Mouse (Mus musculus) embryonic facial prominence, embryonic 15.5 days (tissue): ENCODE measurements at regions not wholly inside any gene's neighbourhood (a gene's known extent, or its start where the extent isn't known, plus 50 kb on each side); places are given as distances from the start of the nearest gene placed in this dataset.

Source experiments
- ATAC-seq: fragments of 200-750 bp; cut with Nextera tagmentation; 2 replicates; pipeline ENCODE4 v1.8.0; 2017; ENCODE audit warnings: low read depth, moderate TSS enrichment; ENCODE audit not compliant: insufficient number of reproducible peaks, low FRiP score, low TSS enrichment
- H3K27ac ChIP-seq: fragments of 300-500 bp; sonication (generic); replicated peaks from 2 replicates; pipeline ENCODE4 v1.5.1; 2015; ENCODE audit warnings: mild to moderate bottlenecking, inconsistent platforms
- H3K27me3 ChIP-seq: fragments of 300-500 bp; sonication (generic); 2 replicates; pipeline ENCODE4 v1.6.1; 2015; ENCODE audit warnings: inconsistent platforms
- H3K36me3 ChIP-seq: fragments of 300-500 bp; sonication (generic); 2 replicates; pipeline ENCODE4 v1.6.1; 2015; ENCODE audit warnings: mild to moderate bottlenecking, inconsistent platforms
- H3K4me1 ChIP-seq: fragments of 300-500 bp; sonication (generic); 2 replicates; pipeline ENCODE4 v1.6.1; 2015; ENCODE audit warnings: inconsistent platforms
- H3K4me2 ChIP-seq: fragments of 300-500 bp; sonication (generic); replicated peaks from 2 replicates; pipeline ENCODE4 v1.6.1; 2015; ENCODE audit warnings: mild to moderate bottlenecking, inconsistent platforms
- H3K4me3 ChIP-seq: fragments of 300-500 bp; sonication (generic); replicated peaks from 2 replicates; pipeline ENCODE4 v1.5.1; 2015; ENCODE audit warnings: mild to moderate bottlenecking, inconsistent platforms
- H3K9ac ChIP-seq: fragments of 300-500 bp; sonication (generic); 2 replicates; pipeline ENCODE4 v1.6.1; 2015; ENCODE audit warnings: inconsistent platforms
- H3K9me3 ChIP-seq: fragments of 300-500 bp; sonication (generic); replicated peaks from 2 replicates; pipeline ENCODE4 v1.6.1; 2016; ENCODE audit warnings: inconsistent platforms
- WGBS: fragments of 180-500 bp; shearing (Covaris S2); methylation state at CpG from one replicate; pipeline ENCODE4 v1.1.7; 2015; 5-methylcytosine and 5-hydroxymethylcytosine counted together

- no peaks in the 10 kb centered on the region for H3K27me3 ChIP-seq
- no peak overlapping the region for H3K4me3 ChIP-seq
- H3K36me3 ChIP-seq: no peaks in the 10 kb centered on the region
- no peaks in the 10 kb centered on the region for H3K4me1 ChIP-seq
- WGBS: 63% methylated on average over 5 of the region's 5 CpGs
- H3K4me2 ChIP-seq: no peak overlapping the region
- no peak overlapping the region for H3K9ac ChIP-seq
- no peaks in the 10 kb centered on the region for H3K9me3 ChIP-seq
- ATAC-seq: no peak
- no peak overlapping the region for H3K27ac ChIP-seq
Measured at GRCm38 (mm10) chr8:26336906-26337650, 217.7 kb downstream of the Gm45692 start.

DNA sequence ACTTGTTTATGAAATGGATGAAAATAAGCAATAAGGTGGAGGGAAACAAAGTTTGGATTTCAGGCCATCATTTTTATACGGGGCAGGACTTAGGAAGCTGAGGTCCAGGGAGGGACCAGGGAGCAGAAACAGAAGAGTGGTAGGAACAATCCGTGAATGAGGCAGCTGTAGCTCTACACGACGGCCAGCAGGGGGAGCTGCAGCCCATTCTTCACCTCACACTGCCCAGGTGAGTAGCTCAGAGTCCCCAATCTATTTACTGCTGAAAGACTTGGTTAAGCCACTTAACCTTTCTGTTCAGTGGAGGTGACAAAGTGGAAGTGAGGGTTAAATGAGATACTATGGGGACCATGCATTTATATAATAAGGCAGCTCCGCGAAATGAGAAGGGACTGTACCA, 225.7 kb downstream of the Gm45692 start:
- no peak overlapping the region for H3K4me3 ChIP-seq
- no peaks in the 10 kb centered on the region for H3K4me1 ChIP-seq
- no peaks in the 10 kb centered on the region for H3K27me3 ChIP-seq
- no peak overlapping the region for H3K27ac ChIP-seq
- 29% methylated on average over 6 of the region's 6 CpGs for WGBS
- no peaks in the 10 kb centered on the region for H3K36me3 ChIP-seq
- no peaks in the 10 kb centered on the region for H3K9me3 ChIP-seq
- H3K9ac ChIP-seq: no peak overlapping the region
- ATAC-seq: peak; percentile 47; the same call in 1 of the 2 replicates
- H3K4me2 ChIP-seq: no peak overlapping the region

GRCm38 (mm10) chr8:26349231-26349630, 229.9 kb downstream of the Gm45692 start:
- no peak overlapping the region for H3K4me3 ChIP-seq
- H3K4me2 ChIP-seq: no peak overlapping the region
- no peaks in the 10 kb centered on the region for H3K9me3 ChIP-seq
- ATAC-seq: no peak
- no peaks in the 10 kb centered on the region for H3K36me3 ChIP-seq
- H3K27ac ChIP-seq: no peak overlapping the region
- H3K9ac ChIP-seq: no peak overlapping the region
- H3K4me1 ChIP-seq: peaks cover 22% of the 10 kb centered on the region
- WGBS: 81% methylated on average over 7 of the region's 7 CpGs
- H3K27me3 ChIP-seq: no peaks in the 10 kb centered on the region

- Histone ChIP-seq H3K4me1 (peaks cover 22% of the 10 kb centered on the region), H3K27ac (no peak overlapping the region)
- ATAC-seq: no peak
Measured at GRCm38 (mm10) chr8:26349854-26350253, 230.5 kb downstream of the Gm45692 start.

GRCm38 (mm10) chr8:26350616-26351015, 231.3 kb downstream of the Gm45692 start:
- H3K4me2 ChIP-seq: no peak overlapping the region
- no peak overlapping the region for H3K9ac ChIP-seq
- H3K9me3 ChIP-seq: no peaks in the 10 kb centered on the region
- WGBS: 87% methylated on average over 4 of the region's 4 CpGs
- H3K27me3 ChIP-seq: no peaks in the 10 kb centered on the region
- peaks cover 22% of the 10 kb centered on the region for H3K4me1 ChIP-seq
- ATAC-seq: no peak
- no peaks in the 10 kb centered on the region for H3K36me3 ChIP-seq
- no peak overlapping the region for H3K4me3 ChIP-seq
- no peak overlapping the region for H3K27ac ChIP-seq

More at GRCm38 (mm10) chr8:26349854-26350253, 230.5 kb downstream of the Gm45692 start:
- Histone ChIP-seq H3K9me3 (no peaks in the 10 kb centered on the region), H3K4me3 (no peak overlapping the region), H3K27me3 (no peaks in the 10 kb centered on the region), H3K4me2 (no peak overlapping the region), H3K36me3 (no peaks in the 10 kb centered on the region), H3K9ac (no peak overlapping the region)
- 78% methylated on average over 3 of the region's 3 CpGs for WGBS

DNA sequence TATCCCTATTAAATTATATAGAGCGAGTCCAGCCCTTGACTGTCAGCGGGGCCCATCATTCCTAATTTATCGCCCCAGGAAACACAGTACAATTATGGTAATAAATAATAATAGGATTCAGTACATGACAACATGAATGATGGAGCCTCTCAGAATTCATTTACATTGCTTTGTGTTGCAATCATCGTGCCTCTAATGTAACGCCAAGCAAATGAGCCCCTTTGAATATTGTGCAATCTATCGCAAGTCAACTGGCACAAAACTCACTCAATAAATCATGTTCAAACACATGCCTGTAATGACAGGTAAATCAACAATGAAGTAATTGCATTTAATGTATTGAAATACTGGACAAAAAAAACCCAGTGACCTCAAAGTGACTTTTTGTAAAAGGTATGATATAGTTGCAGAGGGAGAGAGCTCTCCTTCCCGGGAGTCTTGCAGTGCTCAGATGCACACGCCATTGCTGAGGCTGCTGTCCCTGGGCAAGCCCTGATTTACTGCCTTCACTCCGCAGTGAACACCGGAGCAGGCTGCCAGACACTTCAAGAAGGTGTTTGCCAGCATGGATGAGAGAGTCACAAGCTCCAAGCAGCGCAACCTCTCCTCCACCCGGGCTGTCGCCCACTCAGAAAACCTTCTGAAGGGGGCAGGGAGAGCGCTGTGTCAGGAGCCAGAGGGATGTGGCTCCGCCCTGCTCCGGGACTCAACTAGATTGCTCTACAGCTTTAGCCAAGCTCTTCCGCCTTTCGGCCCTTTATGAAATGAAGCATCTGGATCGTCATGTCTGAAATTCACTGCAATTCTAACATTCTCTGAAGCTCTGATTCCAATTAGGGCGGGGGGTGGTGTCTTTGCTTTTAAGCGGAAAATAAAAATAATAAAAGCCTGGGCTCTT, 232.6 kb downstream of the Gm45692 start:
- Histone ChIP-seq H3K9me3 (no peaks in the 10 kb centered on the region), H3K27me3 (no peaks in the 10 kb centered on the region), H3K4me2 (peak overlapping the region; percentile 64), H3K4me1 (peaks cover 22% of the 10 kb centered on the region), H3K36me3 (no peaks in the 10 kb centered on the region), H3K9ac (0 out of 2 replicates have a peak overlapping the region, but pooled peaks have one; percentile 28), H3K4me3 (peak overlapping the region; percentile 32), H3K27ac (peak overlapping the region; percentile 96)
- peak; percentile 82 for ATAC-seq
- 17% methylated on average over 21 of the region's 21 CpGs for WGBS

GRCm38 (mm10) chr8:26352541-26353010, 233.2 kb downstream of the Gm45692 start:
- H3K4me3 ChIP-seq: peak overlapping the region; percentile 32
- H3K4me2 ChIP-seq: peak overlapping the region; percentile 64
- H3K9me3 ChIP-seq: no peaks in the 10 kb centered on the region
- H3K9ac ChIP-seq: no peak overlapping the region
- peak; percentile 89 for ATAC-seq
- WGBS: 9% methylated on average over 9 of the region's 9 CpGs
- peaks cover 22% of the 10 kb centered on the region for H3K4me1 ChIP-seq
- no peaks in the 10 kb centered on the region for H3K27me3 ChIP-seq
- no peaks in the 10 kb centered on the region for H3K36me3 ChIP-seq
- peak overlapping the region; percentile 96 for H3K27ac ChIP-seq

GRCm38 (mm10) chr8:26353476-26353875, 234.1 kb downstream of the Gm45692 start:
- Histone ChIP-seq H3K4me2 (no peak overlapping the region), H3K27me3 (no peaks in the 10 kb centered on the region), H3K27ac (peak overlapping the region; percentile 96), H3K36me3 (no peaks in the 10 kb centered on the region), H3K4me3 (no peak overlapping the region), H3K9me3 (no peaks in the 10 kb centered on the region), H3K4me1 (peaks cover 22% of the 10 kb centered on the region), H3K9ac (no peak overlapping the region)
- ATAC-seq: no peak
- whole genome bisulfite sequencing: 61% methylated on average over 3 of the region's 3 CpGs

GRCm38 (mm10) chr8:26354516-26354915, 235.2 kb downstream of the Gm45692 start:
- Histone ChIP-seq H3K27me3 (no peaks in the 10 kb centered on the region), H3K4me3 (no peak overlapping the region), H3K9me3 (no peaks in the 10 kb centered on the region), H3K9ac (no peak overlapping the region), H3K27ac (no peak overlapping the region), H3K36me3 (no peaks in the 10 kb centered on the region), H3K4me2 (no peak overlapping the region), H3K4me1 (peaks cover 22% of the 10 kb centered on the region)
- ATAC-seq: no peak
- 61% methylated on average over 4 of the region's 4 CpGs for WGBS

DNA sequence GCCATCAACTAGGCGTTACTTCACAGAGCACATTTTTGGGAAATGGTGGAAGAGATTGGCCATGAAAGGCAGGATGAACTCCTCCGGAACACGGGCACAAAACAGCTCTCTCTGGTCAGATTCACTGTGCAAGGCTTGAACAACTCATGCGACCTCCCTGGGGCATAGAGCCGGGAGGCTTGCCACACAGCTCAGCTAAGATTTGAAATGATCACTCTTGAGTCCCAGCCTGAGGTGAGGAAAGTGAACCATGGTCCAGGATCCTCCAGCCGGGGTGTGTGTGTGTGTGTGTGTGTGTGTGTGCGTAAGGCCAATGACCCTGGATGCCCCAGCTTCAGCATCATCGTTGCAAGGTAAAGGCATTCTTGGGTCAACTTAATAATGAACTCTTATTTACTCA, 237.5 kb downstream of the Gm45692 start:
- no peak overlapping the region for H3K27ac ChIP-seq
- 76% methylated on average over 8 of the region's 8 CpGs for WGBS

DNA sequence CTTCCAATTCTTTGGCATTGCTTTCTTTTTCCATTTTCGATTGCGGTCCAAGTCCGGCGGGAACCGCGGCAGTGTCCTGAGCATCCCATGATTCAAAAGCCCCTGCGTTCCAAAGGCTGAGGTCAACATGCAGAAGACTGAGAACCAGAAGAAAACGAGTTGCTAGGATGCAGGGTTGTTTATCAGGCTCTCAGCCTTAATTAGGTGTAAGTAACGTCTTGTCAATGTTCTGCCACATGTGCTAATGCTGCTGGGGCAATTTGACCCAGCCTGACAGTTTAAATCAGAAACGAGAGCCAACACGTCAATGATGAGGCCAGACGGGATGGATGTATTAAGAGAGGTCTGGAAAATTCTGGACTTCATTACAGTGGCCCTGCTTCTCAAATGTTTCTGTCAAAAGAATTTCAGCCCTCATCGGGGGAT, 239.4 kb downstream of the Gm45692 start:
- Histone ChIP-seq H3K9me3 (no peaks in the 10 kb centered on the region), H3K9ac (no peak overlapping the region), H3K36me3 (no peaks in the 10 kb centered on the region), H3K4me1 (no peaks in the 10 kb centered on the region), H3K27ac (no peak overlapping the region), H3K27me3 (no peaks in the 10 kb centered on the region), H3K4me3 (no peak overlapping the region), H3K4me2 (no peak overlapping the region)
- ATAC-seq: no peak
- 55% methylated on average over 13 of the region's 13 CpGs for WGBS

More for the DNA sequence above, 237.5 kb downstream of the Gm45692 start:
- Histone ChIP-seq H3K4me3 (no peak overlapping the region), H3K9me3 (no peaks in the 10 kb centered on the region), H3K27me3 (no peaks in the 10 kb centered on the region), H3K9ac (no peak overlapping the region), H3K36me3 (no peaks in the 10 kb centered on the region), H3K4me2 (no peak overlapping the region), H3K4me1 (peaks cover 11% of the 10 kb centered on the region)
- no peak for ATAC-seq
